Mouse (Mus musculus) olfactory bulb, adult 2 months (tissue): ENCODE results near the gene Abl1.

ENCODE experiments used
- CTCF ChIP-seq: fragments of 200-500 bp; IDR thresholded peaks from 2 replicates; pipeline ENCODE4 v1.5.1; 2012; ENCODE audit warnings: low read depth, mild to moderate bottlenecking, low read length, moderate library complexity; ENCODE audit not compliant: insufficient read depth
- POLR2A ChIP-seq: fragments of 200-500 bp; IDR thresholded peaks from 2 replicates; pipeline ENCODE4 v1.6.1; 2012; ENCODE audit warnings: mild to moderate bottlenecking, low read depth, low read length, moderate library complexity; ENCODE audit not compliant: insufficient read depth

- TF ChIP-seq CTCF = no peak
- no peak for TF ChIP-seq POLR2A
These were observed 31.8 kb downstream of the Abl1 start for GRCm38 (mm10) chr2:31719944-31720343.
